Mouse (Mus musculus) lung, postnatal 0 days (tissue): ENCODE data around the gene Rita1. TPM values are rescaled to one million over a fixed set of nuclear protein-coding genes. Genes with fewer than 3 reads are reported as not detected.

Source experiments
- ATAC-seq: fragments of 200-750 bp; cut with Nextera tagmentation; 2 replicates; pipeline ENCODE4 v1.8.0; 2017; ENCODE audit warnings: moderate library complexity
- DNase-seq: peaks from one replicate; pipeline ENCODE4 v3.0.0-alpha.2; 2016; ENCODE audit warnings: low spot score
- H3K27ac ChIP-seq: fragments of 300-500 bp; sonication (generic); 2 replicates; pipeline ENCODE4 v1.5.1; 2014; ENCODE audit warnings: antibody characterized with exemption, mild to moderate bottlenecking, low read length, mixed read lengths
- H3K27me3 ChIP-seq: fragments of 300-500 bp; sonication (generic); replicated peaks from 2 replicates; pipeline ENCODE4 v1.6.1; 2014; ENCODE audit warnings: low read length, mixed read lengths; ENCODE audit not compliant: insufficient read depth
- H3K36me3 ChIP-seq: fragments of 300-500 bp; sonication (generic); 2 replicates; pipeline ENCODE4 v1.6.1; 2014; ENCODE audit warnings: low read length, mixed read lengths; ENCODE audit not compliant: insufficient read depth
- H3K4me1 ChIP-seq: fragments of 300-500 bp; sonication (generic); 2 replicates; pipeline ENCODE4 v1.6.1; 2014; ENCODE audit warnings: antibody characterized with exemption, low read depth, low read length, mixed read lengths; ENCODE audit not compliant: insufficient read depth
- H3K4me2 ChIP-seq: fragments of 300-500 bp; sonication (generic); replicated peaks from 2 replicates; pipeline ENCODE4 v1.6.1; 2014; ENCODE audit warnings: low read depth, mild to moderate bottlenecking, low read length, moderate library complexity, mixed read lengths
- H3K4me3 ChIP-seq: fragments of 300-500 bp; sonication (generic); 2 replicates; pipeline ENCODE4 v1.5.1; 2014; ENCODE audit warnings: low read depth, low read length
- H3K9ac ChIP-seq: fragments of 300-500 bp; sonication (generic); replicated peaks from 2 replicates; pipeline ENCODE4 v1.6.1; 2014; ENCODE audit warnings: low read depth, mild to moderate bottlenecking
- H3K9me3 ChIP-seq: fragments of 300-500 bp; sonication (generic); 2 replicates; pipeline ENCODE4 v1.6.1; 2016; ENCODE audit warnings: low read length, mixed read lengths
- CTCF ChIP-seq: IDR thresholded peaks from 2 replicates; pipeline ENCODE4 v1.5.1; 2016; ENCODE audit warnings: antibody characterized with exemption, mild to moderate bottlenecking
- EP300 ChIP-seq: IDR thresholded peaks from 2 replicates; pipeline ENCODE4 v1.6.1; 2016; ENCODE audit warnings: antibody characterized with exemption, mild to moderate bottlenecking, control low read depth
- WGBS: fragments of 180-500 bp; shearing (Covaris S2); extraction: QIAGEN DNeasy Blood & Tissue Kit; methylation state at CpG from one replicate; pipeline ENCODE4 v1.1.7; 2014; 5-methylcytosine and 5-hydroxymethylcytosine counted together
- polyA plus RNA-seq: library from polyadenylated mRNA; unstranded; fragments of >200 nt; fragmentation: Nextera tagmentation; extraction: Ambion mirVana; gene quantifications from 2 replicates; pipeline ENCODE4 v1.2.1, GENCODE M21; 2015

The Rita1 gene
- polyA plus RNA-seq, 1 experiment from 2014 or later, result 10.0 TPM

GRCm38 (mm10) chr5:120644227-120644626 is 31.8 kb upstream of the Rita1 start:
- ATAC-seq (no peak), DNase-seq (no peak)
- TF ChIP-seq EP300, result no peak
- no peak for TF ChIP-seq CTCF
- Histone ChIP-seq H3K9me3 (no peaks in the 10 kb centered on the region), H3K4me2 (no peak overlapping the region), H3K27ac (no peak overlapping the region), H3K9ac (no peak overlapping the region), H3K4me3 (no peak overlapping the region), H3K36me3 (no peaks in the 10 kb centered on the region), H3K27me3 (peaks cover 19% of the 10 kb centered on the region), H3K4me1 (peaks cover 6% of the 10 kb centered on the region)
- WGBS, result 70% methylated on average over 3 of the region's 3 CpGs

DNA sequence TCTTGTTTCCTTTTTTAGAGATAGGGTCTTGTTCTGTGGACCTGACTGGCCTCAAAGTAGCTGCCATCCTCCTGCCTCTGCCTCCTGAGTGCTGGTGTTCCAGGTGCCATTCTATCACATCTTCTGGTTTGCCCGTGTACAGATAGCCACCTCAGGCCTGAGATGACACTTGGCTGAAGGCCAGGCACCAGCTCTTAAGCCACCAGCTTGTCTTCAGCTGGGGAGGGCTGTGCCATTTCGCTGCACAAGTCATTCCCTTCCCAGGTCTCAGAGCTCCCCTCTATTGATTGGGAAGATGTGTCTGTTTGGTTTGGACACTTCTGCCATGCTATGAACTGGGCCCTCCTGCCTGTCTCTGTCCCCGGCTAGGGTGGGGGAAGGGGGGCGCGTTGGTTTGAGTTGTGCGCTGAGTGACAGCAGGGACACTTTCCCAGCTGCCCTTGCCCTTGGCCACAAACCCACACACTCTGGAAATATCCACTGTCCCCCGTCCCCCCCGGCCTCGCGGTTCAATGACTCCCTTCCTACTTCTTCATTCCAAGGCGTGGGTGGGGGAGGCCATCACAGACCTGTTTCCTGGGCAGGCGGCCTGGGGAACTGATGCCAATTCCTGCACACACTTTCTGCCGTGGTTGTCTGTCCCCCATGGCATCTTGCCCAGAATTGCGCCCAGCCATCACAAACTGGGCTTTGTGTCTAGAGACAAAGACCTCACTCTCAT is 31.1 kb upstream of the Rita1 start:
- Histone ChIP-seq H3K4me3 (no peak overlapping the region), H3K4me2 (no peak overlapping the region), H3K9me3 (no peaks in the 10 kb centered on the region), H3K4me1 (peaks cover 3% of the 10 kb centered on the region), H3K27ac (no peak overlapping the region), H3K36me3 (no peaks in the 10 kb centered on the region), H3K9ac (no peak overlapping the region), H3K27me3 (peaks cover 15% of the 10 kb centered on the region)
- no peak for DNase-seq
- 59% methylated on average over 14 of the region's 14 CpGs for WGBS
- ATAC-seq, result no peak
- TF ChIP-seq EP300, result no peak
- no peak for TF ChIP-seq CTCF

DNA sequence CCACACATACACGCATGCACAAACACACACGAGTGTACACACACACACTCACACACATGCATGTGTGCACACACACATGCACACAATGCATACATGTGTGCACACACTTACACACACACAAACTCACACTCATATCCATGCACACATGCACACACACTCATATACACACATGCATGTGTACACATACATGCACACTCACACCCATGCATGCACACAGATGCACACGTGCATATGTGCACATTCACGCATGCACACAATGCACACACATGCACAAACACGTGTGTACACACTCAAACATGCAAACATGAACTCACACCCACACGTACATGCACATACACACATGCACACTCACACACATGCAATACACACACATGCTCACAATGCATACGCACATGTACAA is 27.7 kb upstream of the Rita1 start:
- Histone ChIP-seq H3K27me3 (no peaks in the 10 kb centered on the region), H3K9me3 (no peaks in the 10 kb centered on the region), H3K27ac (no peak overlapping the region), H3K9ac (no peak overlapping the region), H3K36me3 (no peaks in the 10 kb centered on the region), H3K4me2 (no peak overlapping the region), H3K4me3 (no peak overlapping the region), H3K4me1 (no peaks in the 10 kb centered on the region)
- TF ChIP-seq EP300 (no peak), CTCF (no peak)
- 83% methylated on average over 7 of the region's 7 CpGs for WGBS
- ATAC-seq (no peak), DNase-seq (no peak)

GRCm38 (mm10) chr5:120635633-120636032 is 23.2 kb upstream of the Rita1 start:
- Histone ChIP-seq H3K36me3 (no peaks in the 10 kb centered on the region), H3K9me3 (no peaks in the 10 kb centered on the region), H3K4me3 (no peak overlapping the region), H3K9ac (no peak overlapping the region), H3K4me2 (no peak overlapping the region), H3K27me3 (no peaks in the 10 kb centered on the region), H3K4me1 (no peaks in the 10 kb centered on the region), H3K27ac (no peak overlapping the region)
- TF ChIP-seq EP300 (no peak), CTCF (no peak)
- 84% methylated on average over 5 of the region's 5 CpGs for WGBS
- DNase-seq (no peak), ATAC-seq (no peak)

DNA sequence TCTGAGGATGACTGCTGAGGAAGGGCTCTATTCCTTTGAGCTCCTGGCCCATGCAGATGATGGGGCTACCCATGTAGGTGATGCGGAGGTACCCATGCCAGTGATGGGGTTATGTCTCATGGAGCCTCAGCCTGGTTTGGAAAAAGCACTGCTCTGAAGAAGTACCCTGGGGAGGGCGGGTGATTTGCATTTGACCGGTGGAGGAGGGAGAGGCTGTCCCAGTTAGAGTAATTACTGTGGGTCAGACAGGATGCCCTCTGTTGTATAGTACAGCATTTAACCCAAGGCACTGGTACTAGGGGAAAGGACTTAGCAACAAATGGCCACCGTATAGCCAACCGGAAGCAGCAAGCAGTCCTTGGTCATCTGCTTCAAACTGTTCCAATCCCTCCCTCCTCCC is 22.5 kb upstream of the Rita1 start:
- ATAC-seq (no peak), DNase-seq (no peak)
- 36% methylated on average over 5 of the region's 5 CpGs for WGBS

DNA sequence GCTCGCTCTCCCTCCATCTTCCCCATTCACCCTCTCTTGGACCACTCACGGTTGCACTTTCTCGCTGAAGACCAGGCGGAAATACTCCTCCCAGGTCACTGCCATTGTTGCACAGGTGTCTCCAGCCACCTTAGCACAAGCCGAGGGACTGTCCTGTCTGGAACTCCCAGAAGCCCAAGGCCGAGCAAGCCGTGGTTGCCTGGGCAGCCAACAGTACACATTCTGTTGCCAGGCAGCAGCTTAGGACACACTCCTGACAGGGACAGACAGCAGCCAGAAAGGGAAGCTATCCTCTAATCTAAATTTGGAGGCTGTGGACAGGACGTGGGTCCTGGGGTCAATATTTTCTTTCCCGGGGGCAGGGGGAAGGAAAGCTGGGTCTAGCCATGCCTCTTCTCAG is 21.7 kb upstream of the Rita1 start, which contains the start of gene Cfap73:
TSS of gene Cfap73 (minus strand) at position 105 of the 400 bp plus-strand sequence.
- Histone ChIP-seq H3K27me3 (no peaks in the 10 kb centered on the region), H3K4me3 (no peak within 1 kb of the TSS), H3K9ac (no peak within 1 kb of the TSS), H3K4me1 (no peaks in the 10 kb centered on the region), H3K27ac (no peak within 1 kb of the TSS), H3K36me3 (no peaks in the 10 kb centered on the region), H3K4me2 (no peak within 1 kb of the TSS), H3K9me3 (no peaks in the 10 kb centered on the region)
- 40% methylated on average over 9 of the region's 9 CpGs for WGBS
- ATAC-seq (no peak), DNase-seq (no peak)
- no peak for TF ChIP-seq EP300

More for the DNA sequence above, 22.5 kb upstream of the Rita1 start:
- H3K9me3 ChIP-seq, result no peaks in the 10 kb centered on the region
- H3K4me2 ChIP-seq, result no peak overlapping the region
- no peaks in the 10 kb centered on the region for H3K36me3 ChIP-seq
- no peak overlapping the region for H3K27ac ChIP-seq
- no peaks in the 10 kb centered on the region for H3K27me3 ChIP-seq
- H3K4me3 ChIP-seq, result no peak overlapping the region
- H3K9ac ChIP-seq, result no peak overlapping the region
- no peaks in the 10 kb centered on the region for H3K4me1 ChIP-seq
- TF ChIP-seq CTCF, result no peak
- TF ChIP-seq EP300, result no peak
